Comparison of ENCODE assay signal across 7 mouse cellular contexts in genomic region chr11:87591526-87592353, GRCm38 (mm10). TPM values are rescaled to one million over a fixed set of nuclear protein-coding genes. Genes with fewer than 3 reads are reported as not detected.
DNase-seq lines count a peak whose midpoint lies in the region; ATAC-seq lines count a peak whose summit lies in the region.

Mtmr4 (plus strand) TSS chr11:87592162.

- intact Hi-C loops in left cerebral cortex, postnatal 25 days (cut with DNase I) = no loop called here

- peak within 1 kb of the TSS; percentile 82 for H3K4me2 ChIP-seq in intestine, embryonic 14.5 days (ENCODE audit: low read length)

- WGBS in intestine, embryonic 14.5 days = under 1% methylated on average over 61 of the region's 61 CpGs
- under 1% methylated on average over 61 of the region's 61 CpGs for WGBS in midbrain, embryonic 10.5 days

- H3K9me3 ChIP-seq in intestine, embryonic 14.5 days (ENCODE audit: control insufficient read depth, low read length) = no peaks in the 10 kb centered on the region
- no peaks in the 10 kb centered on the region for H3K9me3 ChIP-seq in midbrain, embryonic 10.5 days (replicated peaks)

- peak within 1 kb of the TSS; percentile 94 for H3K27ac ChIP-seq in intestine, embryonic 14.5 days (ENCODE audit: low read depth)
- peak within 1 kb of the TSS; percentile 93 for H3K27ac ChIP-seq in midbrain, embryonic 10.5 days (replicated peaks)

- ATAC-seq in intestine, embryonic 14.5 days (replicated peaks; ENCODE audit: low FRiP score, low TSS enrichment, low read depth) = peak; percentile 99

- peak within 1 kb of the TSS; percentile 85 for H3K9ac ChIP-seq in intestine, embryonic 14.5 days (ENCODE audit: low read length)

- no peaks in the 10 kb centered on the region for H3K27me3 ChIP-seq in intestine, embryonic 14.5 days (replicated peaks; ENCODE audit: control insufficient read depth, insufficient read depth, low read length)
- H3K27me3 ChIP-seq in midbrain, embryonic 10.5 days (ENCODE audit: low read depth, poor library complexity, severe bottlenecking) = no peaks in the 10 kb centered on the region

- peaks cover 17% of the 10 kb centered on the region; the same call in 1 of the 2 replicates for H3K36me3 ChIP-seq in intestine, embryonic 14.5 days (ENCODE audit: control insufficient read depth, insufficient read depth, low read length)
- H3K36me3 ChIP-seq in midbrain, embryonic 10.5 days = peaks cover 22% of the 10 kb centered on the region

- peaks cover 46% of the 10 kb centered on the region for H3K4me1 ChIP-seq in intestine, embryonic 14.5 days (replicated peaks; ENCODE audit: control insufficient read depth, insufficient read depth, low read length)
- peaks cover 74% of the 10 kb centered on the region for H3K4me1 ChIP-seq in midbrain, embryonic 10.5 days

- peak; percentile 94 to 95 for DNase-seq in adrenal gland, adult 18-20 months (ENCODE audit: low spot score in 2 of 2)
- DNase-seq in embryo, embryonic 11 days = peak; percentile 98
- DNase-seq in gastrocnemius, postnatal 25 days = peak; percentile 100
- DNase-seq in intestine, embryonic 14.5 days (ENCODE audit: low spot score) = peak; percentile 96
- DNase-seq in left cerebral cortex, postnatal 25 days (ENCODE audit: low spot score in 2 of 2) = peak; percentile 100
- DNase-seq in midbrain, embryonic 10.5 days (ENCODE audit: low spot score) = peak; percentile 100
- DNase-seq in right cerebral cortex, postnatal 4 days = peak; percentile 97

- peak within 1 kb of the TSS; percentile 84 for H3K4me3 ChIP-seq in intestine, embryonic 14.5 days (ENCODE audit: low read depth, low read length)
- H3K4me3 ChIP-seq in midbrain, embryonic 10.5 days = peak within 1 kb of the TSS; percentile 93

RNA-seq across cellular contexts. Expression of gene Mtmr4, which starts in this region (rescaled TPM):
- total RNA-seq in adrenal gland, adult 18-20 months (2021) = 10 to 100 TPM; 25.6 to 29.7 TPM
- total RNA-seq in gastrocnemius, postnatal 25 days (2021) = 10 to 100 TPM in 1 of 2 experiments, 1 to 10 TPM in 1; 9.9 to 13.0 TPM
- 35.3 and 36.2 TPM in 2 replicates for polyA plus RNA-seq in intestine, embryonic 14.5 days (2014; fragmentation: Nextera tagmentation; extraction: Ambion mirVana)
- 10 to 100 TPM; 90.6 to 95.2 TPM for total RNA-seq in left cerebral cortex, postnatal 25 days (2021)
- polyA plus RNA-seq in midbrain, embryonic 10.5 days (2016; fragmentation: Nextera tagmentation; extraction: Ambion mirVana) = 63.5 and 69.8 TPM in 2 replicates

Comparison
In these comparisons a context has a peak if more than half of its experiments do, and no peak if none do; other contexts are left out.
1. Peak in every context shown above with its lines: DNase-seq, ATAC-seq, H3K4me3 ChIP-seq and H3K27ac ChIP-seq.